Mouse (Mus musculus): ENCODE measurements around the gene Efcab11. TPM values are rescaled to one million over a fixed set of nuclear protein-coding genes. Genes with fewer than 3 reads are reported as not detected.

Efcab11 gene
- total and polyA plus RNA-seq, 2 experiments from 2014 or later = 4.3 to 4.7 TPM

DNA sequence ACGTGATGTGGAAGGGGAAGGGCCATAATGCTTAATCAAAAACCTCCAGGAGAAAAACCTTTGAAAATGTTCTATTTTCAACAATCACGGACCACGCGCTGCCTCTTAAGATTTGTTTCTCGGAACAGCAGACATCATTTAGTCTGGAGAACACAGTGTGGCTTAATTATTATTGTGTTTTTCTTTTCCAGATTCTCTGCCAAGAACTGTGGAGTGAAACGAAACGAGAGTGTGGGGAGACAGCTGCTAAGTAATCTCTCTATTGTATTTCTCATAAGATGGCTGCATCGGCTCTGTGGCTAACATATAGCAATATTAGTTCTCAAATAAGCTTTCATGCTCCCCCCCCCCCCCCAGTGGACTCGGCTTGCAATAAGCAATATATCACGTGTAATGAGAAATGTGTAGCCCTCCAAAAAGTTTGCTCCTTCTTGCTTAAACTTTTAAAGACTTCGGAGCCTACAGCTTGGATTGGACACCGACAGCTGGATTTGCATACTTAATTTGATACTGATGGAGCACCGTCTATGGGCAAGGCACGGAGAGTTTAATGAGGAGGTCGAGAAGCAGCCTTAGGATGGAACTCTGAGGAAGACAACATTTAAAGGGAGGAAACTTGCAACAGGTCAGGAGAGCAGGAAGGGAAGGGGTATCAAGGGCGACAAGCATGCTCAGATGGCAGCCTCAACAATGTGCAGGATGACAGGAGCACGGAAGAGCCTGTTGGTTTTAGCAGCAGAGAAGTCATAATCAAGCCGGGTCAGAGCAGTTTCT lies 127.1 kb downstream of the Efcab11 start:
- no peaks in the 10 kb centered on the region for H3K36me3 ChIP-seq (ENCODE audit: insufficient read depth, low read length)
- no peak overlapping the region for H3K9ac ChIP-seq (replicated peaks; ENCODE audit: low read length)
- WGBS = 24% methylated on average over 18 of the region's 18 CpGs
- peak overlapping the region; percentile 36 for H3K4me2 ChIP-seq (ENCODE audit: low read depth, low read length)
- peak overlapping the region; percentile 65; the same call in 1 of the 2 replicates for H3K27ac ChIP-seq
- H3K27me3 ChIP-seq (ENCODE audit: insufficient read depth, low read length) = no peaks in the 10 kb centered on the region
- DNase-seq (ENCODE audit: low spot score) = peak; percentile 20
- H3K9me3 ChIP-seq (ENCODE audit: low read length) = no peaks in the 10 kb centered on the region
- no peak for TF ChIP-seq CTCF (IDR thresholded peaks at IDR 0.05; ENCODE audit: low read depth)
- ATAC-seq = no peak; the same call in 1 of the 2 replicates
- no peak overlapping the region for H3K4me3 ChIP-seq (ENCODE audit: low read length)
- H3K4me1 ChIP-seq (ENCODE audit: insufficient read depth, low read length) = peaks cover 11% of the 10 kb centered on the region

DNA sequence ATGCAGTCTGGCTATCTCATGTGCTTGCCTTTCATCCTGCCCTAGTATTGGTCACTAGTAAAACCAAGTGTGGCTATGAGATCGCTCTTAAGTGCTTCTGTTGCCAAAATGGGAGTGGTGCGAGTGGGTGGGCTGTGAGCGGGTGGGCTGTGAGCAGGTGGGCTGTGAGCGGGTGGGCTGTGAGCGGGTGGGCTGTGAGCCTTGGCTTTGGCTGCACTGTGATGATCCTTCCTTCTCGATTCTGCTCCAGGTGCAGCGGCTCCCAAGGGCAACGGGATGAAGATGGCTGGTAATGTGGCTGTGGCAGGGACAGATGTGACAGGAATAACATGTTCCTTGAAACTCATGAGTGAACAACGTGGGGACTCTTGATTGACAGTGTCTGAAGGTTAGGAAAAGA lies 128.0 kb downstream of the Efcab11 start:
- H3K4me1 ChIP-seq (ENCODE audit: insufficient read depth, low read length) = peaks cover 11% of the 10 kb centered on the region
- TF ChIP-seq CTCF (IDR thresholded peaks at IDR 0.05; ENCODE audit: low read depth) = no peak
- no peak overlapping the region for H3K4me2 ChIP-seq (ENCODE audit: low read depth, low read length)
- DNase-seq (ENCODE audit: low spot score) (no peak), ATAC-seq (0 out of 2 replicates have a peak, but pooled peaks have one; percentile 31)
- H3K36me3 ChIP-seq (ENCODE audit: insufficient read depth, low read length) = no peaks in the 10 kb centered on the region
- H3K27me3 ChIP-seq (ENCODE audit: insufficient read depth, low read length) = no peaks in the 10 kb centered on the region
- 78% methylated on average over 9 of the region's 9 CpGs for WGBS
- H3K27ac ChIP-seq = no peak overlapping the region
- no peak overlapping the region for H3K4me3 ChIP-seq (ENCODE audit: low read length)
- no peaks in the 10 kb centered on the region for H3K9me3 ChIP-seq (ENCODE audit: low read length)
- H3K9ac ChIP-seq (replicated peaks; ENCODE audit: low read length) = no peak overlapping the region

DNA sequence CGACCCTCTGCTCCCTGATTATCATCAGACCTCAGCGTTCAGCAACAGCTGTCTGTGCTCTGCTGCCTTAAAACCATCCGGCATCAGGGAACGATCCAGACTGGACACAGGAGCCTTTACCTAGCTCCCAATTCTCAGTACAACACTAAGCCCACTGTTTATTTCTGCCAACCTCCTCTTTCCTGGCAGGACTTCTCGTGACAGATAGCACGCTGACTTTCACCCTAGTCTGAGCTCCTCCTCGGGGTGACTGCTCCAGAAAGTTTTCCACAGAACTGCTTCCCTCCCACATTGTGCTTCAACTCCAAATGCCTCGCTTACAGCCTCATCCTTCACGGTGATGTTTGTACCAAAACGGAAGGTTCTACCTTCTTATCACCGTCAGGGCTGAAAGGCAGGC lies 131.3 kb downstream of the Efcab11 start:
- H3K27ac ChIP-seq = no peak overlapping the region
- no peak for ATAC-seq
- no peak overlapping the region for H3K9ac ChIP-seq (replicated peaks; ENCODE audit: low read length)
- no peaks in the 10 kb centered on the region for H3K36me3 ChIP-seq (ENCODE audit: insufficient read depth, low read length)
- no peak for TF ChIP-seq CTCF (IDR thresholded peaks at IDR 0.05; ENCODE audit: low read depth)
- H3K27me3 ChIP-seq (ENCODE audit: insufficient read depth, low read length) = no peaks in the 10 kb centered on the region
- no peak for DNase-seq (ENCODE audit: low spot score)
- H3K4me1 ChIP-seq (ENCODE audit: insufficient read depth, low read length) = peaks cover 5% of the 10 kb centered on the region
- 83% methylated on average over 11 of the region's 11 CpGs for WGBS
- no peak overlapping the region for H3K4me2 ChIP-seq (ENCODE audit: low read depth, low read length)
- no peak overlapping the region for H3K4me3 ChIP-seq (ENCODE audit: low read length)
- H3K9me3 ChIP-seq (ENCODE audit: low read length) = no peaks in the 10 kb centered on the region

DNA sequence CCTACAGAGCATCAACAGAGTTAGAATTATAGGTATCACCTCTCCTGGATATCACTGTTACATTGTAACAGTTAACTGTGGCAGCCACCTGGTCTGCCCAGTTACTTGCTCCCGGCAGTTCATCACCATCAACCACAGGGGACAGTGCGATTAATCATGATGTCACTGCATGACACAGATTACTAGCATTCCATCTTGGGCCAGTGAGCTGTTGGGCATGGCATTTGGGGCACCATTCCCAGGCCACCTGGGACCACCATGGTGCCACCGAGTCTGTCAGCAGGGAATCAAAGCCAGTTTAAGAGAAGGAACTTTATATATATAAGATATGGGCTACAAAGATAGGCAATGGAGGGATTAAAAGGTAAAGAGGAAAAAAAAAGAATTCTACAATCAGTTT lies 134.8 kb downstream of the Efcab11 start:
- Histone ChIP-seq H3K36me3 (ENCODE audit: insufficient read depth, low read length) (no peaks in the 10 kb centered on the region), H3K4me3 (ENCODE audit: low read length) (no peak overlapping the region), H3K27me3 (ENCODE audit: insufficient read depth, low read length) (no peaks in the 10 kb centered on the region), H3K4me2 (ENCODE audit: low read depth, low read length) (no peak overlapping the region), H3K9me3 (ENCODE audit: low read length) (no peaks in the 10 kb centered on the region), H3K9ac (replicated peaks; ENCODE audit: low read length) (no peak overlapping the region), H3K27ac (no peak overlapping the region), H3K4me1 (ENCODE audit: insufficient read depth, low read length) (no peaks in the 10 kb centered on the region)
- TF ChIP-seq CTCF (IDR thresholded peaks at IDR 0.05; ENCODE audit: low read depth) = no peak
- 55% methylated on average over 3 of the region's 3 CpGs for WGBS
- DNase-seq (ENCODE audit: low spot score) = no peak
- ATAC-seq = no peak

DNA sequence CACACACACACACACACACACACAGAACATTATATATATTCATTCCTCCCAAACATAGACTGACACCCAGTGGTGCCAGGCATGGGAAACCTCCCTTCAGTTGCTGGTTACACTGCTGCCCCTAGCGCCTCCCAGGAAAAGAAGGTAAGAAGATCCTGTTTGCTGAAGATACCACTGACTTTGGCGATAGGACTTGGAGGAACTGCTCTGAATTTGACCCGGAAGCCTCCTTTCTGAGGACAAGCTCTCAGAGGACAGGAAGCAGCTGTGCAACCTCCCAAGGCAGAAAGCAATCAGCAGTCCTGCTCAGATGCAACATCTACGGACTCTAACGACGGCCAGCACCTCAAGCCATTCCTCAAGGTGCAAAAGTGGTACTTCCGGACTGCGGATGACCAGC lies 142.6 kb downstream of the Efcab11 start:
- H3K4me3 ChIP-seq (ENCODE audit: low read length) = no peak overlapping the region
- no peak overlapping the region for H3K9ac ChIP-seq (replicated peaks; ENCODE audit: low read length)
- WGBS = 90% methylated on average over 8 of the region's 8 CpGs
- H3K9me3 ChIP-seq (ENCODE audit: low read length) = no peaks in the 10 kb centered on the region
- H3K27ac ChIP-seq = no peak overlapping the region
- no peak overlapping the region for H3K4me2 ChIP-seq (ENCODE audit: low read depth, low read length)
- H3K36me3 ChIP-seq (ENCODE audit: insufficient read depth, low read length) = no peaks in the 10 kb centered on the region
- ATAC-seq (no peak), DNase-seq (ENCODE audit: low spot score) (no peak)
- H3K4me1 ChIP-seq (ENCODE audit: insufficient read depth, low read length) = 0 out of 2 replicates have a peak, but pooled peaks cover 7% of the 10 kb centered on the region
- no peak for TF ChIP-seq CTCF (IDR thresholded peaks at IDR 0.05; ENCODE audit: low read depth)
- no peaks in the 10 kb centered on the region for H3K27me3 ChIP-seq (ENCODE audit: insufficient read depth, low read length)

DNA sequence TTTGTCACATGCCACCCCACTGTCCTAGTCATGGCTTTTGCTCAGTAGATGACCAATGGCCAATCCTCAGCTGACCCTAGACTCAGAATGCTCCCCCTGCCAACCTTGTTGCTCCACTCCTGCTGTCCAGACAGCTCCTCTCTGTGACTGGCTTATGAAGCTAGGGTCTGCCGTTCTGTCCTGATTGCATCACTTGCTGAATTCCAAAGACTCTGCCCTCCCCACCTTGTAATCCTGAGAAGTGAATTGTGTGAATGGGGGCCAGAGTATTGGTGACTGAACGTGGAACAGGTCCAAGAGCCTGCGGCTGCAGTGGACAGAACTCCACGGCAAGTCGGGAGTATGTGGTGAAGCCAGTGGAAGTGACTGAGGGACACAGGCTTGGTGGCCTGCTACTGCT lies 145.0 kb downstream of the Efcab11 start:
- no peak for TF ChIP-seq CTCF (IDR thresholded peaks at IDR 0.05; ENCODE audit: low read depth)
- 33% methylated on average over 5 of the region's 5 CpGs for WGBS
- Histone ChIP-seq H3K36me3 (ENCODE audit: insufficient read depth, low read length) (no peaks in the 10 kb centered on the region), H3K27me3 (ENCODE audit: insufficient read depth, low read length) (no peaks in the 10 kb centered on the region), H3K4me2 (ENCODE audit: low read depth, low read length) (no peak overlapping the region), H3K9me3 (ENCODE audit: low read length) (no peaks in the 10 kb centered on the region), H3K27ac (no peak overlapping the region), H3K4me3 (ENCODE audit: low read length) (no peak overlapping the region), H3K4me1 (ENCODE audit: insufficient read depth, low read length) (0 out of 2 replicates have a peak, but pooled peaks cover 8% of the 10 kb centered on the region), H3K9ac (replicated peaks; ENCODE audit: low read length) (no peak overlapping the region)
- DNase-seq (ENCODE audit: low spot score) (no peak), ATAC-seq (no peak)

DNA sequence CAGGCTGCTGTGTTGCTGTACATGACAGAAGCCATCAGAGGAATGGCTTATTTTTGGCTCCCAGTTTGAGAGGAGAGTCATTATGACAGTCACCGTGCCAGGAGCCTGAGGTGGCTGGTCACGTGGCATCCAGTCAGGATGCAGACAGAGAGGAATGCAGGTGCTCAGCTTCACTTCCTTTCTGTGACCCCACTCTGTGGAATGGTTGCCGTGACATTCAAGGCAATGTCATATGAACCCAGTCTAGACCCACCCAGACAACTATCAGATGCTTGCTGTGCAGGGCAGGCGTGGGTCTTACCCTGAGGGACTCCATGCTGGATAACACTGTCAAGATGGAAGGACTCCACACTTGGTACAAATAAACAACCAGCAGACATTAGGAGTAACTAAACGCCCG lies 146.0 kb downstream of the Efcab11 start:
- H3K9me3 ChIP-seq (ENCODE audit: low read length) = no peaks in the 10 kb centered on the region
- DNase-seq (ENCODE audit: low spot score) = no peak
- 0 out of 2 replicates have a peak, but pooled peaks cover 8% of the 10 kb centered on the region for H3K4me1 ChIP-seq (ENCODE audit: insufficient read depth, low read length)
- H3K4me3 ChIP-seq (ENCODE audit: low read length) = no peak overlapping the region
- ATAC-seq = no peak
- H3K27me3 ChIP-seq (ENCODE audit: insufficient read depth, low read length) = no peaks in the 10 kb centered on the region
- WGBS = 83% methylated on average over 6 of the region's 6 CpGs
- H3K4me2 ChIP-seq (ENCODE audit: low read depth, low read length) = no peak overlapping the region
- no peaks in the 10 kb centered on the region for H3K36me3 ChIP-seq (ENCODE audit: insufficient read depth, low read length)
- no peak overlapping the region for H3K9ac ChIP-seq (replicated peaks; ENCODE audit: low read length)
- TF ChIP-seq CTCF (IDR thresholded peaks at IDR 0.05; ENCODE audit: low read depth) = no peak
- no peak overlapping the region for H3K27ac ChIP-seq
